Mouse (Mus musculus) E14TG2a.4 (cell line): Measurements from ENCODE around the gene Prrc2a.

Experiments used
- CTCF ChIP-seq: conservative IDR thresholded peaks from 2 replicates; pipeline ENCODE4 v1.5.1; 2014; ENCODE audit warnings: low read length
- NANOG ChIP-seq: IDR thresholded peaks from 2 replicates; pipeline ENCODE4 v1.6.1; 2014; ENCODE audit warnings: borderline replicate concordance, low read length, mixed read lengths

- TF ChIP-seq CTCF = no peak
- no peak for TF ChIP-seq NANOG
Measured at GRCm38 (mm10) chr17:35164568-35165450, at the start of gene Prrc2a.
